Mouse (Mus musculus) kidney, postnatal 36 days (tissue): Measurements from ENCODE around the gene Sh3gl1.

Experiments used
- DNase-seq, 2 experiments: peaks; one replicate each; pipeline ENCODE4 v3.0.0; 2021 to 2022; ENCODE audit warnings: mixed read lengths in 2 of 2

Sh3gl1 gene

GRCm38 (mm10) chr17:56039345-56039744 lies 2.9 kb upstream of the Sh3gl1 start:
- no peak for DNase-seq

GRCm38 (mm10) chr17:56038583-56039261 lies 2.3 kb upstream of the Sh3gl1 start:
- no peak for DNase-seq

- DNase-seq: no peak
These were observed 459 bp upstream of the Sh3gl1 start for GRCm38 (mm10) chr17:56036901-56037287.

GRCm38 (mm10) chr17:56035216-56035615 lies 1.2 kb downstream of the Sh3gl1 start:
- DNase-seq: no peak

GRCm38 (mm10) chr17:56034726-56035100 lies 1.7 kb downstream of the Sh3gl1 start:
- no peak for DNase-seq

- DNase-seq: no peak
These were observed 2.3 kb downstream of the Sh3gl1 start for GRCm38 (mm10) chr17:56034040-56034725.

- DNase-seq: peak in 1 of 2 experiments; percentile 10
These were observed 3.6 kb downstream of the Sh3gl1 start for GRCm38 (mm10) chr17:56032831-56033230.

- DNase-seq: peak; percentile 54 to 70
These were observed 4.2 kb downstream of the Sh3gl1 start for GRCm38 (mm10) chr17:56032127-56032733.

GRCm38 (mm10) chr17:56031431-56031830 lies 5.0 kb downstream of the Sh3gl1 start:
- peak in 1 of 2 experiments; percentile 2 for DNase-seq

- DNase-seq: peak; percentile 77 to 79
These were observed 5.5 kb downstream of the Sh3gl1 start for GRCm38 (mm10) chr17:56030919-56031318.

- peak in 1 of 2 experiments; percentile 3 for DNase-seq
These were observed 6.1 kb downstream of the Sh3gl1 start for GRCm38 (mm10) chr17:56030238-56030870.

GRCm38 (mm10) chr17:56027801-56028441 lies 8.5 kb downstream of the Sh3gl1 start:
- DNase-seq: peak; percentile 42 to 49

GRCm38 (mm10) chr17:56026881-56027280 lies 9.6 kb downstream of the Sh3gl1 start:
- DNase-seq: peak; percentile 12 to 49

- peak in 1 of 2 experiments; percentile 1 for DNase-seq
These were observed 10.1 kb downstream of the Sh3gl1 start for GRCm38 (mm10) chr17:56026303-56026702.

GRCm38 (mm10) chr17:56024931-56025330 lies 11.5 kb downstream of the Sh3gl1 start:
- DNase-seq: no peak

GRCm38 (mm10) chr17:56024476-56024875 lies 12.0 kb downstream of the Sh3gl1 start:
- no peak for DNase-seq

- no peak for DNase-seq
These were observed 13.0 kb downstream of the Sh3gl1 start for GRCm38 (mm10) chr17:56023386-56023785.

- no peak for DNase-seq
These were observed 13.5 kb downstream of the Sh3gl1 start for GRCm38 (mm10) chr17:56022989-56023290.

GRCm38 (mm10) chr17:56022131-56022988 lies 14.1 kb downstream of the Sh3gl1 start:
- DNase-seq: no peak

GRCm38 (mm10) chr17:56021161-56021910 lies 15.1 kb downstream of the Sh3gl1 start:
- DNase-seq: no peak

- DNase-seq: no peak
These were observed 15.9 kb downstream of the Sh3gl1 start for GRCm38 (mm10) chr17:56020400-56021084.
